ENCODE assay signal across 9 mouse cellular contexts in the genomic region with DNA sequence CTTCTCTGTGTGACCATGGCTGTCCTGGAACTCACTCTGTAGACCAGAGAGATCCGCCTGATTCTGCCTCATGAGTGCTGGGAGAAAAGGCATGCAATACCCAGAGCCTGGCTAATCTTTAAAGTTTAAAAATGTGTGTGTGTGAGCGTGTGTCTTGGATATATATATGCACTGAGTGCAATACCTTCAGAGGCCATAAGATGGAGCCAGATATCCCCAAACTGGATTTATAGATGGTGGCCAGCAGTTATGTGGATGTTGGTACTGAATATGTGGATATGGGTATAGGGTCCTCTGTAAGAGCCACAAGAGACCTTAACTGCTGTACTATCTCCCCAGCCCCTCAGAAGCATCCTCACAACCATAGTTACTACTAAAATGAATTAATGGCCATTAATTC.
DNase-seq lines count a peak whose midpoint lies in the region; ATAC-seq and TF ChIP-seq lines count a peak whose summit lies in the region.
"Had no signal": no experiment of that assay in that cellular context is flagged by ENCODE, and none has a peak within 500 bp of the region (broad histone marks: within the 10 kb centered on the region; RNA-seq: fewer than 3 reads in every experiment).

No protein-coding gene starts in this region.

- H3K9ac ChIP-seq in limb, embryonic 14.5 days (ENCODE audit: low read depth, low read length, severe bottlenecking) = no peak overlapping the region
- H3K9ac ChIP-seq in neural tube, embryonic 15.5 days (replicated peaks) = no peak overlapping the region
- H3K9ac ChIP-seq: hindbrain, embryonic 15.5 days had no signal

- H3K27me3 ChIP-seq in limb, embryonic 14.5 days (ENCODE audit: control insufficient read depth, insufficient read depth, low read length) = peaks cover 26% of the 10 kb centered on the region
- H3K27me3 ChIP-seq in neural tube, embryonic 15.5 days (replicated peaks) = peaks cover 48% of the 10 kb centered on the region

- H3K4me3 ChIP-seq in bone marrow macrophage, adult 2 months (ENCODE audit: insufficient read depth, low read length) = no peak overlapping the region
- no peak overlapping the region for H3K4me3 ChIP-seq in limb, embryonic 14.5 days (replicated peaks; ENCODE audit: low read length)
- H3K4me3 ChIP-seq in neural tube, embryonic 15.5 days (replicated peaks) = no peak overlapping the region
- H3K4me3 ChIP-seq: hindbrain, embryonic 15.5 days had no signal

- H3K4me2 ChIP-seq in limb, embryonic 14.5 days (replicated peaks; ENCODE audit: low read depth, low read length, severe bottlenecking) = no peak overlapping the region
- H3K4me2 ChIP-seq in neural tube, embryonic 15.5 days = no peak overlapping the region
- H3K4me2 ChIP-seq: hindbrain, embryonic 15.5 days had no signal

- intact Hi-C loops in heart, postnatal 10 days (cut with DNase I) = loop anchor here (2.0 to 5.0 kb wide), 2 partner anchors 197 to 250 kb away; partner anchors contain the start of gene 2200002D01Rik

- no peaks in the 10 kb centered on the region; the same call in 1 of the 2 replicates for H3K36me3 ChIP-seq in limb, embryonic 14.5 days (ENCODE audit: control insufficient read depth, insufficient read depth, low read length)
- H3K36me3 ChIP-seq in neural tube, embryonic 15.5 days = no peaks in the 10 kb centered on the region
- H3K36me3 ChIP-seq: hindbrain, embryonic 15.5 days had no signal

- H3K9me3 ChIP-seq in limb, embryonic 14.5 days (ENCODE audit: control insufficient read depth, low read length) = 0 out of 2 replicates have a peak, but pooled peaks cover 4% of the 10 kb centered on the region
- H3K9me3 ChIP-seq in neural tube, embryonic 15.5 days (replicated peaks) = no peaks in the 10 kb centered on the region
- H3K9me3 ChIP-seq: hindbrain, embryonic 15.5 days had no signal

- DNase-seq in heart, postnatal 10 days = peak; percentile 34 to 54
- DNase-seq in heart, adult 11 months = no peak
- DNase-seq in right cerebral cortex, adult 18-20 months = peak; percentile 24
- DNase-seq in right cerebral cortex, postnatal 36 days (ENCODE audit: low spot score in 2 of 2) = no peak
- DNase-seq in limb, embryonic 14.5 days (ENCODE audit: low spot score) = peak; percentile 48
- DNase-seq in urinary bladder, adult 2 months (ENCODE audit: low spot score) = no peak

- WGBS in limb, embryonic 14.5 days = 45% methylated on average over 2 of the region's 2 CpGs
- 42% methylated on average over 2 of the region's 2 CpGs for WGBS in neural tube, embryonic 15.5 days

- H3K4me1 ChIP-seq in bone marrow macrophage, adult 2 months (ENCODE audit: control insufficient read depth, insufficient read depth, low read length) = no peaks in the 10 kb centered on the region
- H3K4me1 ChIP-seq in limb, embryonic 14.5 days (ENCODE audit: control insufficient read depth, insufficient read depth, low read length) = no peaks in the 10 kb centered on the region
- no peaks in the 10 kb centered on the region for H3K4me1 ChIP-seq in neural tube, embryonic 15.5 days

- 0 out of 2 replicates have a peak, but pooled peaks have one; percentile 10 for TF ChIP-seq CTCF in bone marrow macrophage, adult 2 months (IDR thresholded peaks at IDR 0.05; ENCODE audit: low read depth, low read length)

- TF ChIP-seq POLR2A in bone marrow macrophage, adult 2 months (IDR thresholded peaks at IDR 0.05; ENCODE audit: borderline replicate concordance, low read depth, low read length) = no peak
- no peak for TF ChIP-seq POLR2A in limb, embryonic 14.5 days (IDR thresholded peaks at IDR 0.05; ENCODE audit: borderline replicate concordance, extremely low read depth, insufficient read depth, insufficient read length)

- H3K27ac ChIP-seq in bone marrow macrophage, adult 2 months (ENCODE audit: insufficient read depth, low read depth, low read length) = no peak overlapping the region
- H3K27ac ChIP-seq in limb, embryonic 14.5 days (replicated peaks; ENCODE audit: low read depth, low read length) = no peak overlapping the region
- no peak overlapping the region for H3K27ac ChIP-seq in neural tube, embryonic 15.5 days (replicated peaks)
- H3K27ac ChIP-seq: hindbrain, embryonic 15.5 days had no signal

- no peak for ATAC-seq in limb, embryonic 14.5 days (ENCODE audit: low FRiP score, low read depth)
- no peak for ATAC-seq in neural tube, embryonic 15.5 days (ENCODE audit: low FRiP score)

Comparison
In these comparisons a context has a peak if more than half of its experiments do, and no peak if none do; other contexts are left out.
1. DNase-seq: peak in heart, postnatal 10 days (2 of 2), right cerebral cortex, adult 18-20 months (single experiment) and limb, embryonic 14.5 days (single experiment); none in heart, adult 11 months (single experiment), right cerebral cortex, postnatal 36 days (0 of 2) and urinary bladder, adult 2 months (single experiment).